Mouse (Mus musculus): Measurements from ENCODE around the gene Atcay. TPM values are rescaled to one million over a fixed set of nuclear protein-coding genes. Genes with fewer than 3 reads are reported as not detected.

Atcay gene
- polyA plus RNA-seq, 1 experiment from 2014 or later = not detected

DNA sequence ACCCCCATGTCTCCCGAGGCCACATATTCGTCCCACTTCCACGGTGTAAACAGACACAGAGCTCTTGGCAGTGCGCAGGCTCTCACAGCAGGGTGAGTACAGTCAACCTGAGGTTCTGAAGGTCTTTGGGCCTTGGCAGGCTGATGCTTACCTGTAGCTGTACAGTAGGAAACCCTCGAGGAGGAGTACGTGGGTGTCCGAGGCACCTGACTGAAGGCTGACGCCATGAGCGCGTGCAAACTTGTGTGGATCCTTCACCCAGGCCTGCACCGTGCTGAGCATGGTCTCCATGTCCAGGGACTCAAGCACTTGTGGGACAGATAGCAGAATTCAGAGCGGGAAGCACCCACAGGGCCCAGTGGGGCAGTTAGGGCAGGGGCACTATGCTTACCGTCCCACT lies 30.5 kb downstream of the Atcay start:
- no peak overlapping the region for H3K4me2 ChIP-seq
- no peak overlapping the region for H3K27ac ChIP-seq (ENCODE audit: low read depth, low read length)
- peaks cover 30% of the 10 kb centered on the region for H3K27me3 ChIP-seq (replicated peaks; ENCODE audit: control insufficient read depth, insufficient read depth, low read length)
- H3K4me1 ChIP-seq (replicated peaks; ENCODE audit: control insufficient read depth, insufficient read depth, low read length) = peaks cover 8% of the 10 kb centered on the region; the same call in 1 of the 2 replicates
- DNase-seq (ENCODE audit: low spot score) (no peak), ATAC-seq (replicated peaks; ENCODE audit: low FRiP score) (no peak)
- no peaks in the 10 kb centered on the region for H3K9me3 ChIP-seq (ENCODE audit: control insufficient read depth, low read length)
- 80% methylated on average over 13 of the region's 13 CpGs for WGBS
- H3K9ac ChIP-seq (ENCODE audit: low read depth, low read length) = no peak overlapping the region
- no peaks in the 10 kb centered on the region for H3K36me3 ChIP-seq (ENCODE audit: control insufficient read depth, insufficient read depth, low read length)
- no peak overlapping the region for H3K4me3 ChIP-seq (ENCODE audit: low read depth, low read length)

DNA sequence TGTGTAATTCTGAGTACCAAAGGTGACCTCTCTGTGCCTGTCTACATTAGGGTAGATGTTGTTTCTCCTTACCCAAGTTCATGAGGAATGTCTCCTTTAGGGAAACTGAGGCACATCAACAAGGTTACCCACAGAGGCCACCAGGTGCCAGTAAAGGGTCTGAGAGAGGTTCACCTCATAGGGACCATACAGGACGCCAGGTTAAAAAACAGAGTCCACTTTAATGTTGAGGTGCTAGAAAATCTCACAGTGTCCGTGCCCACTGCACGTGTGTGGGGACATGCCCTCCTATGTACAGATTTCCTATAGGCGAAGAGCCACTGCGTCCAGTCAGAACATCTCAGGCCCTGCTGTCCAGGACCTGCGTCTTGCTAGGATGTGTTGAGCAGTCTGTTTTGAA lies 31.6 kb downstream of the Atcay start:
- no peak for ATAC-seq (replicated peaks; ENCODE audit: low FRiP score)
- no peak overlapping the region for H3K9ac ChIP-seq (ENCODE audit: low read depth, low read length)
- no peaks in the 10 kb centered on the region for H3K36me3 ChIP-seq (ENCODE audit: control insufficient read depth, insufficient read depth, low read length)
- H3K27ac ChIP-seq (ENCODE audit: low read depth, low read length) = no peak overlapping the region
- no peak overlapping the region for H3K4me3 ChIP-seq (ENCODE audit: low read depth, low read length)
- DNase-seq (ENCODE audit: low spot score) = no peak
- no peak overlapping the region for H3K4me2 ChIP-seq
- no peaks in the 10 kb centered on the region for H3K9me3 ChIP-seq (ENCODE audit: control insufficient read depth, low read length)
- WGBS = 82% methylated on average over 6 of the region's 6 CpGs
- peaks cover 39% of the 10 kb centered on the region for H3K27me3 ChIP-seq (replicated peaks; ENCODE audit: control insufficient read depth, insufficient read depth, low read length)
- H3K4me1 ChIP-seq (replicated peaks; ENCODE audit: control insufficient read depth, insufficient read depth, low read length) = peaks cover 14% of the 10 kb centered on the region

DNA sequence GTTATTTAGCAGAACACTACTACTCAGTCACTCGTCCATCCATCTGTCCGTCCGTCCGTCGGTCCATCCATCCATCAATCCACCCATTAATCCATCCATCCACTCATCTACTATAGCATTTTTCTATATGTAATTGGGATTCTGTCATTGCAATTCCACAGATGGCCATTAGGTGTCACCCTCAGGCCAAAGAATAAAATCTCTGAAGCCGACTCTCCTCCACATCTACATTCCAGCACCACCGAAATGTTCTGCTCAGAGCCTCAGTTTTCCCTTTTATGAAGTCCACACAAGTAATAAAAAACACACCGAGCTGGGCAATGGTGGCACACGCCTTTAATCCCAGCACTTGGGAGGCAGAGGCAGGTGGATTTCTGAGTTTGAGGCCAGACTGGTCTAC lies 32.4 kb downstream of the Atcay start:
- H3K4me1 ChIP-seq (replicated peaks; ENCODE audit: control insufficient read depth, insufficient read depth, low read length) = peaks cover 15% of the 10 kb centered on the region
- no peaks in the 10 kb centered on the region for H3K36me3 ChIP-seq (ENCODE audit: control insufficient read depth, insufficient read depth, low read length)
- H3K4me3 ChIP-seq (ENCODE audit: low read depth, low read length) = no peak overlapping the region
- WGBS = 2% methylated on average over 9 of the region's 9 CpGs
- no peak for DNase-seq (ENCODE audit: low spot score)
- no peak overlapping the region for H3K4me2 ChIP-seq
- H3K9me3 ChIP-seq (ENCODE audit: control insufficient read depth, low read length) = no peaks in the 10 kb centered on the region
- no peak overlapping the region for H3K9ac ChIP-seq (ENCODE audit: low read depth, low read length)
- H3K27ac ChIP-seq (ENCODE audit: low read depth, low read length) = no peak overlapping the region
- no peak for ATAC-seq (replicated peaks; ENCODE audit: low FRiP score)
- peaks cover 40% of the 10 kb centered on the region for H3K27me3 ChIP-seq (replicated peaks; ENCODE audit: control insufficient read depth, insufficient read depth, low read length)

DNA sequence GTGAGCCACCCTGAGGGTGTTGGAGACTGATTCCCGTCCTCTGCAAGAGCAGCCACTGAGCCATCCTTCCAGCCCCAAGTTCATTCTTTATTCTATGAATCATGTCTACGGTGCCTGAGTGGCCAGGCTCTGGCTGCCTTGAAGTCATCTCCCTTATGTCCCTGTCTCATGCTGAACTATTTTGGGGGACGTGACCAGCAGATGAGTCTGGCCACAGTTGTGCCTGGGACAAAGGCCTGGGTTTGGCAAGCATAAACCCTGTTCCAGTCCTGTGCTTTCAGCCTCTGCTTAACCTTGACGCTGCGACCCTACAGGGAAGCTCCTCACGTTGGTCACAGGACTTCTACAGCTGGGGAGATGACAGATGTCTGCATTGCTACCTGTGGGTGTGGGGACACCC lies 33.3 kb downstream of the Atcay start:
- Histone ChIP-seq H3K36me3 (ENCODE audit: control insufficient read depth, insufficient read depth, low read length) (no peaks in the 10 kb centered on the region), H3K9ac (ENCODE audit: low read depth, low read length) (no peak overlapping the region), H3K27me3 (replicated peaks; ENCODE audit: control insufficient read depth, insufficient read depth, low read length) (peaks cover 40% of the 10 kb centered on the region), H3K4me1 (replicated peaks; ENCODE audit: control insufficient read depth, insufficient read depth, low read length) (peaks cover 17% of the 10 kb centered on the region), H3K4me3 (ENCODE audit: low read depth, low read length) (no peak overlapping the region), H3K4me2 (no peak overlapping the region), H3K27ac (ENCODE audit: low read depth, low read length) (no peak overlapping the region), H3K9me3 (ENCODE audit: control insufficient read depth, low read length) (no peaks in the 10 kb centered on the region)
- ATAC-seq (replicated peaks; ENCODE audit: low FRiP score) (no peak), DNase-seq (ENCODE audit: low spot score) (no peak)
- WGBS = 47% methylated on average over 6 of the region's 6 CpGs

DNA sequence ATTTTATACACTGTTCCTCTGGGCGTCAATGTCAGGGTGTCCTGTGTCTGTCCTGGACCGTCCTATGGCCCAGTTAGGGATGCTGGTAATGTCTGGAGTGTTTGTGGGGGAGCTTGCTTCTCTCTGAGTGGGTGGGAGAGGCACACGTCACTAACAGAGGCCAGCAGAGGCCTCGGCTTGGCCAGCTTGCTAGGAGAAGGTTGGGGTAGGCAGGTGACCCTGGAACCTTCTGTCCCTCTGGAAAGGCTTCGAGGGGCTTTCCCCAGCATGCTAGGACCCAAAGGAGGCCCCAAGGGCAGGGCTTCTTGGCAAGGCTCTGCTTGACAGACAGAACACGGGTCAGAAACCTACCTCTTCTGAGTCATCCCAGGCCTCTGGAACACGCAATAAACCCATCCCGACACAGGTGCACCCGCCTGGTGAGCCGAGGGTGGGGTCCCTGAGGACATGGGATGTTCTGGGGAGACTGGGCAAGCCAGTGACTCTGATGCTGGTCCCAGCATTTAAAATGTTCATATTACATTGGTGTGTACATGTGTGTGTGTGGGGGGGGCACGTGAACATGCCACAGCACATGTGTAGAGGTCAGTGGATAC lies 34.1 kb downstream of the Atcay start:
- 64% methylated on average over 11 of the region's 11 CpGs for WGBS
- Histone ChIP-seq H3K27me3 (replicated peaks; ENCODE audit: control insufficient read depth, insufficient read depth, low read length) (peaks cover 40% of the 10 kb centered on the region), H3K36me3 (ENCODE audit: control insufficient read depth, insufficient read depth, low read length) (no peaks in the 10 kb centered on the region; the same call in 1 of the 2 replicates), H3K4me2 (no peak overlapping the region), H3K9me3 (ENCODE audit: control insufficient read depth, low read length) (no peaks in the 10 kb centered on the region), H3K9ac (ENCODE audit: low read depth, low read length) (no peak overlapping the region), H3K4me3 (ENCODE audit: low read depth, low read length) (no peak overlapping the region), H3K4me1 (replicated peaks; ENCODE audit: control insufficient read depth, insufficient read depth, low read length) (peaks cover 23% of the 10 kb centered on the region), H3K27ac (ENCODE audit: low read depth, low read length) (no peak overlapping the region)
- DNase-seq (ENCODE audit: low spot score) = no peak
- ATAC-seq (replicated peaks; ENCODE audit: low FRiP score) = no peak

DNA sequence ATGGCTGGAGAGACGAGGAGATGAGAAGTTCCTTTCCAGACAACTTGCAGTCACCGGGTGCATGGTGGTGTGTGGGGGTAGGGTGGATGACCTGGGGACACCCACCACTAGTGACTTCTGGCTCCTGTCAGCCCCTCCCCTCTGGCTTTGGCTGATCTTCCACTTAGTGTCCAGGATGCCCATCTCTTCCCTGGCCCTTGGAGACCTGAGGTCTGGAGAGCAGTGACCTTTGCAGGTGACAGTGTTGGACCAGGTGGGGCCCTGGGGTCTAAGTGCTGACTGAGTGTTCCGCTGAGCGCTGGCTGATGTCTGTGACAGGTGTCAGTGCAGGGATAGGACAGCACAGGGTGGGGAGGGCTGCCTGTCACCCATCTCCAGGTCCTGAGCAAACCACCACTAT lies 35.3 kb downstream of the Atcay start:
- peaks cover 40% of the 10 kb centered on the region for H3K27me3 ChIP-seq (replicated peaks; ENCODE audit: control insufficient read depth, insufficient read depth, low read length)
- WGBS = 59% methylated on average over 4 of the region's 4 CpGs

DNA sequence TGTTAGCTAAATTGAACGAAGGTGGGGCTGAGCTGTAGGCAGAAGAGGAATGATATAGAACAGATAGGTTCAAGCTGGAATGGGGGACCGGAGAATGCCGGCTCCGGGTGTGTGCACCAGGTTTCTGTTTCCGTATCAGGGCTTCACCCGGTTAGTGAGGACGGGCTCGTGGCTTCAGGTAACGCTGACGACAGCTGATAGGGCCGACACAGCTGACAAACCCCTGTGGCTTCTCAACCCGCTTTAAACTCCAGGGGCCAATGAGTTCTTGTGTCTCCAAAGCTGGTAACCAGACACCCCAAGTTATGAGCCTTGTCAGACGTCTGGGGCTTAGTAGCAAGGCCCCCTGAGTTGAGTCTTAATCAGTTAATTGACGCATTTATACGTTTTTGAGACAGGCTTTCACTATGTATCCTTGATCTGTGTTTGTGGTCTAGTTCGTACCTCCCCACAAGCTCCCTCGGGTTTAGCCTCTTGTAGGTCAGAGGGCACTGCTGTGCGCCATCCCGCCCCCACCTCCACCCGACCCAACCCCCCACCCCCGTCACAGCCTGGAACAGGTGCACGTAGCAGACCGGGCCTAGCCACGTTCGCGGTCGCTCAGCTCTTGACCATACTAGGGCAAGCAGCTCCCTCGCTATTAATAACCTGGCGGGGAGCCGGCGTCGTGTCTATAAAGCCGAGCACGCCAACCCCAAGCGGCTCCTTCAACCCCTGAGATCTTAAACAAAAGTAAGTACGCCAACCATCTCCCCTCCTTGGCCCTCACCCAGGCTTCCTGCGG lies 36.5 kb downstream of the Atcay start:
- Histone ChIP-seq H3K4me1 (replicated peaks; ENCODE audit: control insufficient read depth, insufficient read depth, low read length) (peaks cover 36% of the 10 kb centered on the region), H3K27me3 (replicated peaks; ENCODE audit: control insufficient read depth, insufficient read depth, low read length) (peaks cover 35% of the 10 kb centered on the region), H3K36me3 (ENCODE audit: control insufficient read depth, insufficient read depth, low read length) (peaks cover 11% of the 10 kb centered on the region; the same call in 1 of the 2 replicates), H3K9ac (ENCODE audit: low read depth, low read length) (peak overlapping the region; percentile 37), H3K27ac (ENCODE audit: low read depth, low read length) (no peak overlapping the region), H3K4me3 (ENCODE audit: low read depth, low read length) (peak overlapping the region; percentile 20), H3K9me3 (ENCODE audit: control insufficient read depth, low read length) (no peaks in the 10 kb centered on the region), H3K4me2 (peak overlapping the region; percentile 50)
- ATAC-seq (replicated peaks; ENCODE audit: low FRiP score) (no peak), DNase-seq (ENCODE audit: low spot score) (no peak)
- 14% methylated on average over 37 of the region's 37 CpGs for WGBS

More for the DNA sequence above, 35.3 kb downstream of the Atcay start:
- Histone ChIP-seq H3K27ac (ENCODE audit: low read depth, low read length) (no peak overlapping the region), H3K4me3 (ENCODE audit: low read depth, low read length) (no peak overlapping the region), H3K36me3 (ENCODE audit: control insufficient read depth, insufficient read depth, low read length) (peaks cover 8% of the 10 kb centered on the region; the same call in 1 of the 2 replicates), H3K4me2 (no peak overlapping the region), H3K9me3 (ENCODE audit: control insufficient read depth, low read length) (no peaks in the 10 kb centered on the region), H3K4me1 (replicated peaks; ENCODE audit: control insufficient read depth, insufficient read depth, low read length) (peaks cover 34% of the 10 kb centered on the region), H3K9ac (ENCODE audit: low read depth, low read length) (no peak overlapping the region)
- DNase-seq (ENCODE audit: low spot score) (no peak), ATAC-seq (replicated peaks; ENCODE audit: low FRiP score) (no peak)

DNA sequence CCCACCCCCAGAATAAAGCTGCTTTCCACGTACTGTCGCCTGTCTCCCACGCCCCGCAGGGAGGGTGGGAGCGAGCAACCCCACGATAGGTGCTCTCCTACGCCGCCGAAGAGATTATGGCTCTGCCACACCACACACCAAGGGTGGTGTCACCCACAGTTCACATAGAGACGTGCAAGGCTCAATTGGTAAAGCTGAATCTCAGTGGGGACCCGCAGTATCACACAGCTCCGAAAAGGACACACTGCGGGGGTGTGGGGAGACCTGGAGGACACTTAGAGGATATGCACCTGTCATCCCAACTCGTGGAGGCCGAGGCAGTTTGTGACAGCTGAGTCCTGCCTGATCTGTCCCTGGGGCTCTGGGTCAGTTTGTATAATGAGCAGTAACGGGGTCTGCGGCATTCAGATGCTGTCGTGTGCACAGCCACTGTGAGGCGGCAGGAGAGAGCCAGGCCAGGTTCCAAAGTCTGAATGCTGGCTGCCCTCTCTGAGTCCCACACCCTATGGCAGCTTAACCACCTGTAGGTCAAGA lies 37.6 kb downstream of the Atcay start:
- no peak for DNase-seq (ENCODE audit: low spot score)
- ATAC-seq (replicated peaks; ENCODE audit: low FRiP score) = peak; percentile 19
- peak overlapping the region; percentile 86 for H3K9ac ChIP-seq (ENCODE audit: low read depth, low read length)
- peak overlapping the region; percentile 64 for H3K4me3 ChIP-seq (ENCODE audit: low read depth, low read length)
- peak overlapping the region; percentile 99 for H3K4me2 ChIP-seq
- H3K36me3 ChIP-seq (ENCODE audit: control insufficient read depth, insufficient read depth, low read length) = peaks cover 18% of the 10 kb centered on the region; the same call in 1 of the 2 replicates
- 5% methylated on average over 19 of the region's 19 CpGs for WGBS
- peaks cover 36% of the 10 kb centered on the region for H3K4me1 ChIP-seq (replicated peaks; ENCODE audit: control insufficient read depth, insufficient read depth, low read length)
- H3K9me3 ChIP-seq (ENCODE audit: control insufficient read depth, low read length) = no peaks in the 10 kb centered on the region
- peak overlapping the region; percentile 85; the same call in 1 of the 2 replicates for H3K27ac ChIP-seq (ENCODE audit: low read depth, low read length)
- peaks cover 32% of the 10 kb centered on the region for H3K27me3 ChIP-seq (replicated peaks; ENCODE audit: control insufficient read depth, insufficient read depth, low read length)

Measured in liver, embryonic 11.5 days (tissue).